Mouse (Mus musculus): ENCODE data around the gene Gm28042. TPM values are rescaled to one million over a fixed set of nuclear protein-coding genes. Genes with fewer than 3 reads are reported as not detected.

Gm28042 gene
- total RNA-seq (2021) = 1 to 10 TPM; 1.0 to 1.2 TPM
- long read RNA-seq, experiment 1, partial matches to known transcripts = 0 of 4 reads
- long read RNA-seq, experiment 1, other reads (novel, unspliced or antisense) = 4 of 4 reads
- long read RNA-seq, experiment 2, partial matches to known transcripts = 1 of 7 reads
- long read RNA-seq, experiment 2, other reads (novel, unspliced or antisense) = 6 of 7 reads

- DNase-seq (ENCODE audit: low spot score in 2 of 2) = peak; percentile 91 to 94
Measured at GRCm38 (mm10) chr2:120026984-120027949, at the start of gene Gm28042, which contains the start of gene Jmjd7. Gm28042 (plus strand) TSS chr2:120027493. Jmjd7 (plus strand) TSS chr2:120027483.

- DNase-seq (ENCODE audit: low spot score in 2 of 2) = no peak
Measured at GRCm38 (mm10) chr2:119980343-119980986, 46.8 kb upstream of the Gm28042 start.

- DNase-seq (ENCODE audit: low spot score in 2 of 2) = no peak
Measured at GRCm38 (mm10) chr2:119981631-119982030, 45.7 kb upstream of the Gm28042 start.

GRCm38 (mm10) chr2:119985871-119986270 lies 41.4 kb upstream of the Gm28042 start:
- DNase-seq (ENCODE audit: low spot score in 2 of 2) = no peak

GRCm38 (mm10) chr2:119986369-119986768 lies 40.9 kb upstream of the Gm28042 start:
- no peak for DNase-seq (ENCODE audit: low spot score in 2 of 2)

GRCm38 (mm10) chr2:119987441-119987840 lies 39.9 kb upstream of the Gm28042 start:
- no peak for DNase-seq (ENCODE audit: low spot score in 2 of 2)

- DNase-seq (ENCODE audit: low spot score in 2 of 2) = no peak
Measured at GRCm38 (mm10) chr2:119988952-119989351, 38.3 kb upstream of the Gm28042 start.

GRCm38 (mm10) chr2:119990881-119991280 lies 36.4 kb upstream of the Gm28042 start:
- DNase-seq (ENCODE audit: low spot score in 2 of 2) = no peak

GRCm38 (mm10) chr2:119992349-119992748 lies 34.9 kb upstream of the Gm28042 start:
- DNase-seq (ENCODE audit: low spot score in 2 of 2) = no peak

- no peak for DNase-seq (ENCODE audit: low spot score in 2 of 2)
Measured at GRCm38 (mm10) chr2:119993515-119993914, 33.8 kb upstream of the Gm28042 start.

GRCm38 (mm10) chr2:119994839-119995238 lies 32.5 kb upstream of the Gm28042 start:
- no peak for DNase-seq (ENCODE audit: low spot score in 2 of 2)

- no peak for DNase-seq (ENCODE audit: low spot score in 2 of 2)
Measured at GRCm38 (mm10) chr2:119995391-119996281, 31.7 kb upstream of the Gm28042 start.

GRCm38 (mm10) chr2:119997354-119997753 lies 29.9 kb upstream of the Gm28042 start:
- DNase-seq (ENCODE audit: low spot score in 2 of 2) = no peak

GRCm38 (mm10) chr2:119999731-120000130 lies 27.6 kb upstream of the Gm28042 start:
- no peak for DNase-seq (ENCODE audit: low spot score in 2 of 2)

- DNase-seq (ENCODE audit: low spot score in 2 of 2) = no peak
Measured at GRCm38 (mm10) chr2:120000882-120001584, 26.3 kb upstream of the Gm28042 start.

- DNase-seq (ENCODE audit: low spot score in 2 of 2) = no peak
Measured at GRCm38 (mm10) chr2:120001956-120002355, 25.3 kb upstream of the Gm28042 start.

GRCm38 (mm10) chr2:120003970-120004369 lies 23.3 kb upstream of the Gm28042 start:
- no peak for DNase-seq (ENCODE audit: low spot score in 2 of 2)

GRCm38 (mm10) chr2:120006696-120007095 lies 20.6 kb upstream of the Gm28042 start:
- DNase-seq (ENCODE audit: low spot score in 2 of 2) = no peak

- DNase-seq (ENCODE audit: low spot score in 2 of 2) = no peak
Measured at GRCm38 (mm10) chr2:120007680-120008210, 19.5 kb upstream of the Gm28042 start.

GRCm38 (mm10) chr2:120008672-120009071 lies 18.6 kb upstream of the Gm28042 start:
- no peak for DNase-seq (ENCODE audit: low spot score in 2 of 2)

All from gastrocnemius, postnatal 4 days (tissue).